Mouse (Mus musculus): ENCODE measurements around the gene Hexim2. TPM values are rescaled to one million over a fixed set of nuclear protein-coding genes. Genes with fewer than 3 reads are reported as not detected.

Hexim2 gene
- polyA plus RNA-seq (2012; rRNA removed), result 6.9 and 7.8 TPM in 2 replicates

GRCm38 (mm10) chr11:103131701-103132575 is at the start of gene Hexim2:
Gene Hexim2, plus strand, starts transcription at chr11:103132429.
- DNase-seq (ENCODE audit: low read depth), result no peak

GRCm38 (mm10) chr11:103093306-103093705 is 38.9 kb upstream of the Hexim2 start:
- DNase-seq (ENCODE audit: low read depth), result no peak

GRCm38 (mm10) chr11:103093862-103094833 is 38.1 kb upstream of the Hexim2 start:
- no peak for DNase-seq (ENCODE audit: low read depth)

- no peak for DNase-seq (ENCODE audit: low read depth)
Observed at GRCm38 (mm10) chr11:103095107-103095670, 37.0 kb upstream of the Hexim2 start.

GRCm38 (mm10) chr11:103095801-103096200 is 36.4 kb upstream of the Hexim2 start:
- no peak for DNase-seq (ENCODE audit: low read depth)

- no peak for DNase-seq (ENCODE audit: low read depth)
Observed at GRCm38 (mm10) chr11:103096979-103097894, 35.0 kb upstream of the Hexim2 start.

GRCm38 (mm10) chr11:103098531-103099190 is 33.6 kb upstream of the Hexim2 start:
- DNase-seq (ENCODE audit: low read depth), result no peak

GRCm38 (mm10) chr11:103099352-103099940 is 32.8 kb upstream of the Hexim2 start:
- DNase-seq (ENCODE audit: low read depth), result no peak

- DNase-seq (ENCODE audit: low read depth), result no peak
Observed at GRCm38 (mm10) chr11:103100361-103100760, 31.9 kb upstream of the Hexim2 start.

GRCm38 (mm10) chr11:103101481-103101865 is 30.8 kb upstream of the Hexim2 start, which contains the start of the genes Plcd3 and Acbd4:
Gene Plcd3, minus strand, starts transcription at chr11:103101658.
Gene Acbd4, plus strand, starts transcription at chr11:103101682.
- DNase-seq (ENCODE audit: low read depth), result no peak

- DNase-seq (ENCODE audit: low read depth), result no peak
Observed at GRCm38 (mm10) chr11:103101866-103102501, 30.2 kb upstream of the Hexim2 start.

- DNase-seq (ENCODE audit: low read depth), result no peak
Observed at GRCm38 (mm10) chr11:103102725-103103349, 29.4 kb upstream of the Hexim2 start.

- no peak for DNase-seq (ENCODE audit: low read depth)
Observed at GRCm38 (mm10) chr11:103103621-103104020, 28.6 kb upstream of the Hexim2 start.

- DNase-seq (ENCODE audit: low read depth), result no peak
Observed at GRCm38 (mm10) chr11:103104469-103104868, 27.8 kb upstream of the Hexim2 start.

- no peak for DNase-seq (ENCODE audit: low read depth)
Observed at GRCm38 (mm10) chr11:103105180-103105725, 27.0 kb upstream of the Hexim2 start.

GRCm38 (mm10) chr11:103105810-103106209 is 26.4 kb upstream of the Hexim2 start:
- no peak for DNase-seq (ENCODE audit: low read depth)

GRCm38 (mm10) chr11:103106386-103106785 is 25.8 kb upstream of the Hexim2 start:
- no peak for DNase-seq (ENCODE audit: low read depth)

GRCm38 (mm10) chr11:103111301-103111700 is 20.9 kb upstream of the Hexim2 start:
- DNase-seq (ENCODE audit: low read depth), result no peak
